Mouse (Mus musculus) adrenal gland, postnatal 25 days (tissue): ENCODE measurements around the gene Plcl2. TPM values are rescaled to one million over a fixed set of nuclear protein-coding genes. Genes with fewer than 3 reads are reported as not detected.
A peak's percentile ranks its signal among the peaks of the same experiment; 100 is the strongest.
"Not testable (repeated sequence)": the region's sequence is repeated elsewhere in the genome, so short reads cannot be mapped to it uniquely, and the experiment has no call there.

Source experiments
- DNase-seq: peaks from one replicate; pipeline ENCODE4 v3.0.0; 2021; ENCODE audit warnings: mixed read lengths
- total RNA-seq: library from RNA; stranded (reverse); gene quantifications from 2 replicates; pipeline ENCODE4 v1.2.3, GENCODE M21; 2021

The Plcl2 gene
- total RNA-seq, 1 experiment from 2014 or later: 62.3 TPM

DNA sequence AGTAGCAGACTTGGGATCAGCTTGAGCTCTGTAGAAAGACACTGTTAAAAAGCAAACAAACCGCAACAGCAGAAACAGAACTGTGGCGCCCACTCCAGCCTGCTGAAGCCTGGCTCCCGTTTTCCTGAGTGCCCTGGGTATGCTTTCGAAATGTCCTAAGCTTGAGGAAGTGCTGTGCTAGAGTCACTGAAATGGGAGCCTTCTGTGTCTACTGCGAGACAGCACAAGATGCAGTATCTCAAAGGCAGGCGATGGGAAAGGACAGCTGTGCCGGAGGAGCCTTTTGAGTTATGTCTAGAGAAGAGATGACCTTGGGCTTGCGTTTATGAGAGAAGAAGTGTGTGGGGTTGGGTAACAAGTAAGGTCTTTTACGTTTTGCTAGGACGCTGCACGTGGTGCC is 166.0 kb downstream of the Plcl2 start:
- no peak for DNase-seq

DNA sequence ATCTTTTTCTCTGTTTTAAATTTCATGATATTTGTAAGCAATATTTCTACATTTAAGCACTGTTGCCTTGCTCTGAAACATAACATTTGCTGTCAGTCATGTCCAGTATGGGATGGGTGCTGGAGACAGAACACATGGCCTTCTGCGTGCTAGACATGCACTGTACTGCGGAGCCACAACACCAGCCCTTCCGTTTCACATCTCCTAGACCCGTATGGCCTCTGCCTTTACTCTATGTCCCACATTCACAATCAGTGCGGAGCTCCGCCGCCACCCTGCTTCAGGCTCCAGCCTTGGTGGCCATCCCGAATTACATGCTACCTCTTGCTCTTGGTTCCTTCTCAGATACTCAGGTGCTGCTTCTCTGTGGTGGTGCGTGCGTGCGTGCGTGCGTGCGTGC is 168.1 kb downstream of the Plcl2 start:
- DNase-seq: no peak

DNA sequence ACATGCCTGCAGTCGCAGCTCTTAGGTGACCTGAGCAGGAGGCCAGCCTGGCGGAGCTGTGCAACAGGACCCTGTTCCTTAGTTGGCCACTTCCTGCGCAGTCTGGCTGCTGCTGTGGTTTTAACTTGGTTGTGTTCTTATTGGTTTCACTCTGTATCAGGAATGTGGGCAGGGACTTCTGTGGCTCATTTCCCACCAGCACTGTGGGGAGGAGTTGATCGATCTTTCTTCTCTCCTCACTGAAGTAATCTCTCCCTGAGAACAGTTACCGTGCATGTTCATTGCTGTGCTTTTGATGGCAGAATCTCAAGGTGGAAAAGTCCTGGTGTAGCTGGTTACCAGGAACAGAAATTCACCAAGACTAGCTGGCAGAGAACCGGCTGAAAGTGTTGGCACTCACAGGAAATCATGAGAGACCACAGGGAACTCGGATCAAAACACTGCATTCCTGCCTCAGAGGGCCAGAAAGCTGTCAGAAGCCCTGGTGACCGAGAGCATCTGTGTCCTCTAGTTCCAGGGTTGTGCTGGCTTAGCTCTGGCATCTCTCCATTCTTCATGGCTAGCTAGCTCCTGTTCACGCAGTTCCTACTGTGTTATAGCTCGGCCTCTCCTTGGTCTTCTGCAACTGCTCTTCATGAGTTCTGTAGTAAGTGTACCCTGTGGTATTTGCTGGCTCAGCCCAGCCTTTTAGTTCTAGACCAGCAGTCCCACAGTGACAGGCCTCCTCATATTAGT is 168.9 kb downstream of the Plcl2 start:
- DNase-seq: peak; percentile 27

DNA sequence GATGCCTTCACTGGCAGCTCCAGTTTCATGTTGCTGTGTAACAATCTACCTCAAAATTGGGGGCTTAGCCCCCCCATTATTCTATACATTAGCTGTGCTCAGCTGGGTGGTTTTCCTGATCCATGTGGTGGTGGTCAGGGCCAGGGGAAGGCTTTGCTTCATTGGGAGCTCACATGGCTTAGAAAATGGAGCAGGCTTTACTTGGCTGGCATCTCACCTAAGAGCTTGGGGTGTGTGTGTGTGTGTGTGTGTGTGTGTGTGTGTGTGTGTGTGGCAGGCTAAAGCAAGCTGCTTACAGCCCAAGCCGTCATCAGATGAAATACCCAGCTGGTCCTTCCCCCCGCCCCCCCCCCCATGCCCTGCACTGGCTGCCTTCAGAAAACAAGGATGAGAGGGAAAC is 169.5 kb downstream of the Plcl2 start:
- DNase-seq: no peak

DNA sequence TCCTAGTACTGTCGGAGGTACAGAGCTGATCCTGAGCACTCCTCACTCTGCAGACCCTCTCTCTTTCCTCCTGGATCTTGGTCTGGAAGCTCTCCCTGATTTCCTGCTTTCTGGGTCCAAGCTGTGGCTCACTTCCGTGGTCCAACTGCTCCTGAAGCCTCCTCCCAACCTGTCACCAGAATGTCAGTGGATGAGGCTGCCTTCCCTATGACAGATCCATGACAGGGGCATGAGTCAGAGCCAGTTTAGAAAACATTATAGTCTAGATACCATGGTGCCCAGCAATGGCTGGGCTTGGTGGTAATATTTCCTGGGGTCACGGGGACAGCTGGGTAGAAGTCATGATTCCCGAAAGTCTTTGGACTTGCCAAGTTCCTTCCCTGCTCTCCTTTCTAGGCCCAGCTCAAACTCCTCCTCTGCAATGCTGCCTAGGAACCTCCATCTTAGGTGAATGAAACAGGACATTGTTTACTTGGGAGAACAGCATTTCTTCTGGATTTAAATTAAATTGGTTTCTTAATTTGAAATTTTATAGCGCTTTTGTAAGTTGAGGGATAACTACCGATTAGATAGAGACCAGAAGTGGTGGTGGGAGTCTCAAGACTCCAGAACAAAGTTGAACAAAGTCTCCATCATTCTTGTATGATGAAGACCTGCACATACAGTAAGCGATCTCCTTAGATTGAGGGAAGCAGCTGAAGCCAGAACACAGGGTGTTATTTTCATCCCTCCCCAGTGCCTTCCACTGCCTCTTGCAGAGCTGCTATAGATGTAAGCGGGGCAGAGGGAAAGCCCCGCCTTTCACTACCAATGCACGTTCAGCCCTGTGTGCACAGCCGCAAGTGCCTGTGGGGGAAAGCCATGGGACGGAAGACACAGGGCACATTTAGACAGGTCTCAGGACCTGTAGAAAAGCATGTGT is 170.7 kb downstream of the Plcl2 start:
- no peak for DNase-seq

DNA sequence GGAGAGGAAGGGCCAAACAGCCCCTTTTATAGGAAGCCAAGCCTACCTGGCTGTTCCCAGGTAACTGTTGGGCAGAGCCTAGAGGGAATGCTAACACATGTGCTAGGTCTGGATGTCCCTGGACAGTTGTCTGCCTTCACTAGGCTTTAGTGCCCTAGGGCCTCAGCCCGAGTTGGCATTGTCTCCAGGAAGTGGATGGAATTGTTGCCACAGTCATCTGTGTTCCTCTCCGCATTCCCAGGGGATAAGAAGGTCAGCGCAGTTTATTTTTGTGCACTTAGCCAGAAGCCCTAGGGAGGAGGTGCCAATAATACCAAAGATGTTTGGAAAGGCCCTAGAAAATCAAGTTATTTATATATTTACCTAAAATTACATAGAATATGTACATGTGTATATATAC is 173.5 kb downstream of the Plcl2 start:
- DNase-seq: peak; percentile 29

DNA sequence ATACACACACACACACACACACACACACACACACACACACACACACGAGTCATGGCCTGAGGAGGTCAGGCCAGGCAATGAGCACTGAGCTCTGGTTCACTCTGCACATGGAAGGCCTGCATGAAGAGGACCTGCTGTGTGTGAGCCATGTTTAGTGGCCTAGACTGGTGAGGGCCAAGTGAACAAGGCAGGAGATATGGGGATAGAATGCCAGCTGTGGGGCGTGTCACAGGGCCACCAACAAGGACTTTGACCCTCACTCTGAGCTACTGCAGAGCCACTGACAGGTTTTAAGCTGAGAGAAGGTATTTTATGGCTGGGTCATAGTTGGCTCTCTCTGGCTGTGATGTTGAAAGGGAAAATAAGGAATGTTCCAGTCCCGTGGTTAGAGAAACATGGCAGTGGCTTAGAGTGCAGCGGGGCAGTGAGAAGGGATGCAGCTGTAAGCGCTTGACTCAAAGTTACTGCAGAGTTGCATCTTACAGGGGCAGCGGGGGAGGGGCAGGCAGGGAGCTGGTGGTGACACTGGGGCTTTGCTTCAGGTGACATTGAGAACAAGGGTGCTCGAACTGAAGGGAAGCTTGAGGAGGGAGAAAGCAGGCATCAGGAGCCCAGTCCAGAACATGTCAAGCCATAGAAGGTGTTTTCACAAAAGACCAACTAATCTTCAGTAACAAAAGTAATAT is 175.9 kb downstream of the Plcl2 start:
- DNase-seq: no peak

DNA sequence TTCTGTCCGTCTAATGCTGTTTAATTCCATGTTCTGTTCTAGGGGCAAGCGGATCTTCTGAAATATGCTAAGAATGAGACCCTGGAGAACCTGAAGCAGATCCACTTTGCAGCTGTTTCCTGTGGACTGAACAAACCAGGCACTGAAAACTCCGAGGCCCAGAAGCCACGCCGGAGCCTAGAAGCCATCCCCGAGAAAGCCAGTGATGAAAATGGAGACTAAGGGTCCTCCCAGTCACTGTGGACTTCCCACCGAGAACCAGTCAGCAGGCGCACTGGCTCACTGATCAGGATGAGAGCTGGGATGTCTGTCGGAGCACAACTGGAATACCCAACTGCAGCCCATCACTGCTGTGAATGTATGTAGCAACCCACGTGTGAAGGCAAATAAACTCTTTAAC is 178.5 kb downstream of the Plcl2 start:
- no peak for DNase-seq

DNA sequence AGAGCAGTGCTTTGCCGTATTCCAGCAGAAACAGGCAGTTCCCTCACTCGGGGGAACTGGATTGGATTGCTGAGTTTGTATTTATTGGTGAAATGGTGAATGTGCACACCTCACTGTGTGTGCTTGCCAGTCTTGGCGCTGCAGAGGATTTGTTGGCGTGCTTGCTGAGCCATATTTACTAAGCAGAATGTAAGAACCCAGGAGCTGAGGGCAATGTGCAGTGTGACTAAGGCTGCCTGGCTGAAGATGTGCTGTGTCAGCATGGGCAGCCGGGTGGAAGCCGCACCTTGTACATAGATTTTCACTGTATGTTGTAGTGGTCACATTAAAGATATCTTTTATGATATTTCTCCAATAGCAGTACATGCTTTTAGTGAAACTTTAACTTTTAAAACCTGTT is 178.9 kb downstream of the Plcl2 start:
- DNase-seq: no peak

DNA sequence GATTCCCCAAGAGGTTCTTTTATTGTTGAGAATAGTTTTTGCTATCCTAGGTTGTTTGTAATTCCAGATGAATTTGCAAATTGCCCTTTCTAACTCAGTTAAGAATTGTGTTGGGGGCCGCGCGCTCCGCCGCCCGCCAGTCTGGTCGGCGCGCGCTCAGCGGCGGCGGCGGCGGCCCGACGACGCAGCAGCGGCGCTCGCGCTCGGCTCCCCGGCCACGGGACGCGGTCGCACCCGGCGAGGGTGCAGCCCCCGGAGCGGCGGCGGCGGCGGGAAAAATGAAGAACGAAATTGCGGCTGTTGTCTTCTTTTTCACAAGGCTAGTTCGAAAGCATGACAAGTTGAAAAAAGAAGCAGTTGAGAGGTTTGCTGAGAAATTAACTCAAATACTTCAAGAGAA is 189.2 kb downstream of the Plcl2 start:
- DNase-seq: not testable (repeated sequence)

DNA sequence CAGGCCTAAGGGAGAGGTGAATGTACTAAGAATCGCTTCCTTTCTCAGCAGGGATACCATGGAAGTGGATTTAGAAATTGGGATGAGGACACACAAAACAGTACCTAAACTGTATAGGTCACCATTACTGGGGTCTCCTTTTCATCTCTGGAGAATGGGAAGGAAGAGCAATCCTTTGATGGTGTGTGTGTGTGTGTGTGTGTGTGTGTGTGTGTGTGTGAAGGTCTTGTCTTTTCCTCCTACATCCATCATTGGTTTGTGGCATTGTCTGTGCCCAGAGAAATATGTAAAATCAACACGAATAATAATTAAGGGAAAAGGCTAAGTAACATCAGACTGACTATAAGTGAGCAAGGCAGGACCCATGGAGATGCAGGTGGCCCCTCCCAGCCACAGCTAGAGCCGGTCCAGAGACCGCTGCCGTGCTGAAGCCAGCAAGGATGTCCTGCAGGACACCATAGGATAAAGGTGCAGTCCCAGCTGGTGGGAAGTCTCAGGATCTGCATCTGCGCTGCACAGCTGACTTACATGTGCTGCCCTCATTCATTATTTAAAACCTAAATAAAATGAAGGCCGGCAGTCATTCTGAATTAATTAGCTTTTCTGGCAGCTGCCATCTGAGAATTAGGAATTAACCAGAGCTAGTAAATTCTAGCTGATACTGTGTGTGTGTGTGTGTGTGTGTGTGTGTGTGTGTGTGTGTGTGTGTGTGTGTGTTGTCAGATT is 201.5 kb downstream of the Plcl2 start:
- no peak for DNase-seq

DNA sequence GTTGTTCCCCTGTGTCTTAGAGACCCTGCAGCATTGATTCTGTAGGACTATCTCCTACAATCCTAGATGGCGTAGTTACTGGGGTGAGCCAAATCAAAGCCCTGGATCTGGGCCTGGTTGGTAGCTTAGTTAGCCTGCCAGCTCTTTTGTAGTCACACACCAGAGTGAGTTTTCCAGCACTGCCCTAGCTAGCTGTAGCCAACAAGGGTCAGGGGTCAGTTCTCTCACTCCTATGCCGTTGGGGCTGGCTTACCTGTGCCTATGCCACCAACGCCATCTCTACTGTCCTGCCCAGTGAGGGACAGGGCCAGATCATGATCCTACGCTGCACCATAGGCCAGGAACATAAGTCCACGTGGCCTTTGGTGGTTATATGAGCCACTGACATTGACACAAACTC is 208.4 kb downstream of the Plcl2 start:
- DNase-seq: no peak

DNA sequence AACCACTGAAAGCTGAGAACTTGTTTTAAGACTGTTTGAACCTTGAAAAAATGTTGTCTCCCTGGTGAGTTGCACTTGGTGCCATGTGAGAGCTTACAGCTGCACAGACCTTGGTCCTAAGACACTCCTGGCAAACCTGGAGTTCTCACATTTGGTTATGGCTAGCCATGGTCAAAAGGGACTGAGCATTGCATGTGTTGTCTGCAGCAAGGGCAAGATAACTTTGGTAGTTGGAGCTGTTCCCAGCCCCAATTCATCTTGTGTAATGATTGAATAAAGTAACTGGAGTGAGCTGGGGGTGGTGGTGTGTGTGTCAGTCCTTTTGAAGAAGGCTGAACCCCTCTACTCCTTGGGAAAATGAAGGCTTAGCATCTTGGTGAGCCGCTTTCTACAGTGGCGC is 215.2 kb downstream of the Plcl2 start:
- DNase-seq: no peak

DNA sequence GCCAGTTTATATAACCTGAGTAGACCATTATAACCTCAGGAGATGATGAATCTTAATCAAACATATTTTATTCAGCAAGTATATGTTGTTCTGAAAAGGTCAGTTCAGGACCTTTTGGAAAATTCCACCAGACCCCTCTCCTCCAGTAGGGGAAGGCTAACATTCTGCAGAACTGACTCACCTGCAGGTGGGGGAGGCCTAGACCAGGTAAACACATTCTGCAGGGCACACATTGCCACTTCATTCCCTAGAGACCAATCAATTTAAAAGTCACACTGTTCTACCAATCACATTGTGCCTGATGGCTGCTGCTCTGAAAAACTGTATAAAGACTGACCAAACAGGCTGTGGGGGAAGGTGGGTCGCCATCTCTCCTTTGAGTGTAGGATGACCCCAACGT is 217.1 kb downstream of the Plcl2 start:
- DNase-seq: no peak

DNA sequence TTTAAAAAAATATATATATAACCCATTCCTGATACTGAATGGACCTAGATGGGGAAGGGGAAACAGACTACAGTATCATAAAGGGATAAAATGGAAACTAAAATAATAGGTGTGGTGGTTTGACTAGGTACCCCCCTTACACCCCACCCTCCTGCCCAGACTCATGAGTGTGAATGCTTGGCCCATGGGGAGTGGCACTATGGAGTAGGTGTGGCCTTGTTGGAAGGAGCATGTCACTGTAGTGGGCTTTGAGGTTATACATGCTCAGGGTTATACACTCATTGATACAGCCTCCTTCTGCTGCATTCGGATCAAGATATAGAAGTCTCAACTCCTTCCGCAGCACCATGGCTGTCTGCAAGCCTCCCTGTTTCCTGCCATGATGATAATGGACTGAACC is 219.8 kb downstream of the Plcl2 start:
- DNase-seq: no peak

DNA sequence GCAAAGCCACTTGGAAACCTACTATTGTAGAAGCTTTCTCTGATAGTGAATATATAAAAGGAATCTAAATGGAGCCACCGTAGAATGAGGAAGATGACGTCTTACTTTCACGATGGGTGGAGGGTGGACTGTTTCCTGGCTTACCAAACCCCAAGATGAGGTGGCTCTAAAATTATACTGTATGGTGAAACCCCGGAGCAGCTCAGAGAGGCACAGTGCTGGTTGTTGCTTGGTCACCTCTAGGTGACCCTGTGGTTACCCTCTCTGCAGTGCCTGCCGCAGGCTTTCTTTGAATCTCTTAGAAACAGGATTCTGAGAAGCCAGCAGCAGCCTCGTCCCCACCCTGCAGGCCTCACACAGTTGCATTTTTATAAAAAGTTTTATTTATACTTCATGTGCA is 220.4 kb downstream of the Plcl2 start:
- no peak for DNase-seq

DNA sequence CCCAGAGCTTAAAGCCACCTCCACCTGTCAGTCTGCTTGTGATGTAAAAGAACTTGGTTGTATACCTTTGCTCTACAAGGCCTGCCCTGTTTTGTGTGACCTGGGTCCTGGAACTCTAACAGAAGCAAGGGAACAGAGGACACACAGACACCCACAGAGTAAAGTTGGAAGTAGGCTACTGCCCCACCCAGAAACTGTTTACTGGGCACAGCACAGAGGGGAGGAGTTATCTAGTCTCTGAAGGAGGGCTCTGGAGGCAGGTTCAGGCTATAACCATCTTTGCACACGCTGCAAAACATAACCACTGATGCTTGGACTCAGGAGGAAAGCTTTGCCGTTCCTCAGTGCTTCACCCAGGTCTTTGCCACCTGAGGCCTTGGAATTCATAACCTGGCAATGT is 221.7 kb downstream of the Plcl2 start:
- DNase-seq: no peak

DNA sequence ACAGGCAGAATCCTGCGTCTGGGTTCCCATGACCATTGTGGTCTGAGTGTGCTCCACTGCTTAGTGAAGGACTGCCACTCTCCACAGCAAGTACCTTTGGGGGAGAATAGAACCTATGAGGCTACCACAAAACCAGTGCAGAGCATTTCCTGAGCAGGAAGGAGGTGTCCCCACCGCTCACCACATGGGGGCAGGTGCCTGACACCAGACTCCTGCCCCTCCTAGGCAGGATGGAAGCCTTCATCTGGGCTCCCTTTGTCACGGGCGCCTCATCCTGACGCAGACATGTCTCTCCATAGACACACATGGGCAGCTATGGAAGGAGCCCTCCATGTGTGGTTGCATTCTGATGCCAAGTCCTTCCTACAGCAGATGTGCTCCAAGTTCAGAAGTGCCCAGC is 222.7 kb downstream of the Plcl2 start:
- DNase-seq: no peak

DNA sequence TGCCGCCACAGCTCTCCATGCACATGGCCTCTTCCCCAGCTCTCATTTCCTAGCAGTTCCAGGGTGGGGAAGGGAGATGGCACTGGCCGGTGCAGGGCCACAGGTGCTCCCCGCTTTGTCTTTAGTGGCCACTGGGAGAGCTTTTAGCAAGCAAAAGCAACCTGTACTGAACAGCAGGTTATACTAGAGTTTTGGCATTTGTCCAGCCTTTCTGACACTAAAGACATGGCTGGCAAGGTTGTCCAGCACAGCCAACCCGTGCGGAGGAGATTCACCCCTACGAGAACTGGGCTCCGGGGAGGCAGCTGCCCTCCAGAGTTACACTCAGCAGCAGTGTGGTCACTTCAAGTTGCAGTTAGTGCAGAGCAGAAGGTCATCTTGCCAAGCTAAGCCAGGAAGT is 224.2 kb downstream of the Plcl2 start:
- DNase-seq: no peak

DNA sequence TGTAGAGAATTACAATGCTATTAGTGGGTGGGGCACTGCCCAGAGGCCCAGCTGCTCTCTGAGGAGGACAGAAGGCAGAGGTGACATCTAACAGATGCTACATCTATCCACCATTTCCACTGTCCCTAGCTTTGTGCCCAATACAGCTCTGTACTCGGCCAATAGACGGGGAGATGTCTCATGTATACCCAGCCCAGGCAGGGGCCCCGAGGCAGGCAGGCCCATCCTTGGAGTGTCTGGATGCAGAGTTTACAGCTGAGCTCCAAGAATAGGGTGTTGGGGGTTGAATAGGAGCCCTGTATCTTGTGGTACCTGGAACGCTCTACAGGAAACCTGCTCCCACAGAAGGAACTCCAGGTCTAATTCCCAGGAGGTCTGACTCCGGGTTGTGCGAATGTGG is 225.6 kb downstream of the Plcl2 start:
- no peak for DNase-seq

DNA sequence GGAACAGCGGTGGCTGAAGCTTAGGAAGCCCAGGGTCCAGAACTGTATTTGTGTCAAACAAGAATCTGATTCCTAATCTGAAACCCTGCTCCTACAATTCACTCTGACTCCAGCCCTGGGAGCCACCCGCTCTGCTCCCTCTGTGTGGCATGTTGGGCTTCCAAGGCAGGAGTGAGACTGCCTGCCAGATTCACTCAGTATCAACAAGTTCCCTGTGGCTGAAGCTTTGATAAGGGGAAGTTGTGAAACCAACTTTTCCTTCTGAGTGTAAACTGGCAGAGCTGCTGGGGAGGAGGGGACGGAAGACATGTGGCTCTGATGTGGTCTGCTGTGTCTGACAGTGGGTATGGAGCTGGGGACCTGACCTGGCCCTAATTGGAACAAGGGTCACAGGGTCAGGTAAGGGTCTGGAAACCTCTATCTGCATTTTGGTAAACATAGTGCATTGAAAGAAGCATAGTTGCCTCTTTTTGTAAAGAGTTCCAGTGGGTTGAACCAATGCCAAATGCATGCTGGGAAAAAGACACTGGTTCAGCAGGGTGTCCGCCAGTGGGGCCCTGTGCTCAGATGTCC is 226.3 kb downstream of the Plcl2 start:
- no peak for DNase-seq

DNA sequence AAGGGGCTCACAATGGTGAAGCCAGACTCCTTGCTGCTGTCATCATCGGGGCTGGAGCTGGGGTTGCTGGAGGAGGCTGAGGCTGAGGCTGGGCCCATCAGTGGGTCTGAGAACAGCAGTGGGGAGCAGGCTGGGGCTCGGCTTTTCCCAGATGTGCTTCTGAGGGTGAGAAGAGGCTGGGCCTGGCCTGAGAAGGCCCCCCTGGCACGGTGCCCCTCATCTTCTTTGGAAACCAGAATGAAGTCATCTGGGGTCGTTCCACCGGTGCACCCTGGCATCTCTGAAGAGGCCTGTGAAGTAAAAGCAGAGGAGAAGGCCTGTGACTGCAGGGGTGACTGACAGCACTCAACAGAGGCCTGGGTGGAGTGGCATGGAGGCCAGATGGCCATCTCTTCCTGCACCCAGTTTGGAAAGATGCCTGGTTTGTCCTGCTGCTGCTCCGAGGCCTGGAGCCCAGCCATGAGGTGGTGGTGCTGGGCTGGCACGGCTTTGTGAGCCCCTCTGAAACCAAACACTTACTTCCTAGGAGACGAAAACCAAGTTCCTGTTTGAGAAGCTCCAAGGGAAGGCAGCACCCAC is 226.8 kb downstream of the Plcl2 start:
- no peak for DNase-seq
